14 mouse cellular contexts compared by ENCODE assay signal in genomic region chr1:127508067-127508739, GRCm38 (mm10).
DNase-seq lines count a peak whose midpoint lies in the region; ATAC-seq lines count a peak whose summit lies in the region.
"Had no signal": no experiment of that assay in that cellular context is flagged by ENCODE, and none has a peak within 500 bp of the region (broad histone marks: within the 10 kb centered on the region; RNA-seq: fewer than 3 reads in every experiment).

No protein-coding gene starts in this region.

- ATAC-seq in forebrain, embryonic 13.5 days, result peak; percentile 59; the same call in 1 of the 2 replicates
- peak; percentile 72 for ATAC-seq in hindbrain, embryonic 14.5 days (ENCODE audit: low FRiP score)
- peak; percentile 78 for ATAC-seq in midbrain, embryonic 14.5 days (ENCODE audit: low FRiP score, low TSS enrichment)
- no peak for ATAC-seq in heart, embryonic 11.5 days (replicated peaks; ENCODE audit: insufficient number of reproducible peaks, low FRiP score, low TSS enrichment)
- ATAC-seq in inflammation-experienced regulatory T-cells, adult 6 months, result no peak
- ATAC-seq: intestine, postnatal 0 days had no signal

- H3K9me3 ChIP-seq in forebrain, embryonic 13.5 days (replicated peaks), result no peaks in the 10 kb centered on the region
- no peaks in the 10 kb centered on the region for H3K9me3 ChIP-seq in hindbrain, embryonic 14.5 days (ENCODE audit: control insufficient read depth, low read length)
- H3K9me3 ChIP-seq in midbrain, embryonic 14.5 days (ENCODE audit: control insufficient read depth, low read length), result no peaks in the 10 kb centered on the region
- H3K9me3 ChIP-seq in heart, embryonic 11.5 days (replicated peaks; ENCODE audit: control insufficient read depth, low read length), result no peaks in the 10 kb centered on the region
- H3K9me3 ChIP-seq: limb, embryonic 15.5 days had no signal

- peak overlapping the region; percentile 16; the same call in 1 of the 2 replicates for H3K9ac ChIP-seq in forebrain, embryonic 13.5 days
- H3K9ac ChIP-seq in hindbrain, embryonic 14.5 days, result no peak overlapping the region
- peak overlapping the region; percentile 38 for H3K9ac ChIP-seq in midbrain, embryonic 14.5 days (replicated peaks; ENCODE audit: low read length)
- no peak overlapping the region for H3K9ac ChIP-seq in heart, embryonic 11.5 days (ENCODE audit: low read depth, low read length)
- H3K9ac ChIP-seq: limb, embryonic 15.5 days had no signal

- peak overlapping the region; percentile 51 for H3K27ac ChIP-seq in forebrain, embryonic 13.5 days
- H3K27ac ChIP-seq in hindbrain, embryonic 14.5 days, result peak overlapping the region; percentile 81
- H3K27ac ChIP-seq in midbrain, embryonic 14.5 days (replicated peaks; ENCODE audit: low read depth, low read length), result peak overlapping the region; percentile 75
- H3K27ac ChIP-seq in heart, embryonic 11.5 days (ENCODE audit: low read depth, low read length), result no peak overlapping the region
- H3K27ac ChIP-seq: kidney, postnatal 0 days; limb, embryonic 15.5 days had no signal

- 66% methylated on average over 16 of the region's 16 CpGs for WGBS in forebrain, embryonic 13.5 days
- 36% methylated on average over 16 of the region's 16 CpGs for WGBS in hindbrain, embryonic 14.5 days
- 42% methylated on average over 16 of the region's 16 CpGs for WGBS in midbrain, embryonic 14.5 days
- WGBS in heart, embryonic 11.5 days (ENCODE audit: insufficient replicate concordance), result 83% methylated on average over 16 of the region's 16 CpGs

- DNase-seq in brain, adult 2 months (ENCODE audit: low read depth, low spot score), result peak; percentile 29
- peak; percentile 57 for DNase-seq in hindbrain, embryonic 14.5 days (ENCODE audit: low spot score)
- DNase-seq in midbrain, embryonic 14.5 days, result peak; percentile 79
- DNase-seq in adrenal gland, postnatal 36 days, result no peak
- DNase-seq in lung, postnatal 25 days (ENCODE audit: low spot score), result no peak
- DNase-seq: heart, adult 18-20 months; lung, adult 18-20 months; lung, postnatal 4 days had no signal

- H3K27me3 ChIP-seq in forebrain, embryonic 13.5 days, result no peaks in the 10 kb centered on the region
- no peaks in the 10 kb centered on the region for H3K27me3 ChIP-seq in hindbrain, embryonic 14.5 days (ENCODE audit: control insufficient read depth, insufficient read depth, low read length)
- H3K27me3 ChIP-seq in midbrain, embryonic 14.5 days (ENCODE audit: control insufficient read depth, insufficient read depth, low read length), result no peaks in the 10 kb centered on the region
- no peaks in the 10 kb centered on the region for H3K27me3 ChIP-seq in heart, embryonic 11.5 days (ENCODE audit: control insufficient read depth, insufficient read depth, low read length)
- H3K27me3 ChIP-seq: limb, embryonic 15.5 days had no signal

- no peak overlapping the region; the same call in 1 of the 2 replicates for H3K4me2 ChIP-seq in forebrain, embryonic 13.5 days
- H3K4me2 ChIP-seq in hindbrain, embryonic 14.5 days (replicated peaks), result no peak overlapping the region
- peak overlapping the region; percentile 28 for H3K4me2 ChIP-seq in midbrain, embryonic 14.5 days (ENCODE audit: low read length)
- no peak overlapping the region for H3K4me2 ChIP-seq in heart, embryonic 11.5 days
- H3K4me2 ChIP-seq: limb, embryonic 15.5 days had no signal

- H3K4me1 ChIP-seq in forebrain, embryonic 13.5 days, result peaks cover 13% of the 10 kb centered on the region
- peaks cover 23% of the 10 kb centered on the region; the same call in 1 of the 2 replicates for H3K4me1 ChIP-seq in hindbrain, embryonic 14.5 days (replicated peaks; ENCODE audit: control insufficient read depth, insufficient read depth, low read length)
- H3K4me1 ChIP-seq in midbrain, embryonic 14.5 days (ENCODE audit: control insufficient read depth, insufficient read depth, low read length), result peaks cover 22% of the 10 kb centered on the region
- peaks cover 9% of the 10 kb centered on the region; the same call in 1 of the 2 replicates for H3K4me1 ChIP-seq in heart, embryonic 11.5 days (ENCODE audit: control insufficient read depth, insufficient read depth, low read length)
- H3K4me1 ChIP-seq: limb, embryonic 15.5 days had no signal

- H3K36me3 ChIP-seq in forebrain, embryonic 13.5 days (ENCODE audit: poor library complexity, severe bottlenecking), result no peaks in the 10 kb centered on the region
- no peaks in the 10 kb centered on the region for H3K36me3 ChIP-seq in hindbrain, embryonic 14.5 days (replicated peaks; ENCODE audit: control insufficient read depth, insufficient read depth)
- H3K36me3 ChIP-seq in midbrain, embryonic 14.5 days (ENCODE audit: control insufficient read depth, insufficient read depth, low read length), result no peaks in the 10 kb centered on the region
- H3K36me3 ChIP-seq in heart, embryonic 11.5 days (ENCODE audit: control insufficient read depth, insufficient read depth, low read length), result no peaks in the 10 kb centered on the region
- H3K36me3 ChIP-seq: limb, embryonic 15.5 days had no signal

- H3K4me3 ChIP-seq in forebrain, embryonic 13.5 days, result no peak overlapping the region
- H3K4me3 ChIP-seq in hindbrain, embryonic 14.5 days (replicated peaks; ENCODE audit: low read length), result no peak overlapping the region
- no peak overlapping the region for H3K4me3 ChIP-seq in midbrain, embryonic 14.5 days (replicated peaks; ENCODE audit: low read depth, low read length)
- H3K4me3 ChIP-seq in heart, embryonic 11.5 days (ENCODE audit: low read depth, low read length), result no peak overlapping the region
- H3K4me3 ChIP-seq: limb, embryonic 15.5 days had no signal

Comparison
In these comparisons a context has a peak if more than half of its experiments do, and no peak if none do; other contexts are left out.
1. DNase-seq: peak in brain, adult 2 months (single experiment), hindbrain, embryonic 14.5 days (single experiment) and midbrain, embryonic 14.5 days (single experiment); none in adrenal gland, postnatal 36 days (0 of 2) and lung, postnatal 25 days (single experiment).
2. ATAC-seq: peak in forebrain, embryonic 13.5 days (single experiment), hindbrain, embryonic 14.5 days (single experiment) and midbrain, embryonic 14.5 days (single experiment); none in heart, embryonic 11.5 days (single experiment) and inflammation-experienced regulatory T-cells, adult 6 months (single experiment).
3. H3K9ac ChIP-seq: peak in forebrain, embryonic 13.5 days (single experiment) and midbrain, embryonic 14.5 days (single experiment); none in hindbrain, embryonic 14.5 days (single experiment) and heart, embryonic 11.5 days (single experiment).